Mouse (Mus musculus): ENCODE data around the gene H1foo. TPM values are rescaled to one million over a fixed set of nuclear protein-coding genes. Genes with fewer than 3 reads are reported as not detected.

The H1foo gene
- total and polyA plus RNA-seq, 3 experiments: not detected

DNA sequence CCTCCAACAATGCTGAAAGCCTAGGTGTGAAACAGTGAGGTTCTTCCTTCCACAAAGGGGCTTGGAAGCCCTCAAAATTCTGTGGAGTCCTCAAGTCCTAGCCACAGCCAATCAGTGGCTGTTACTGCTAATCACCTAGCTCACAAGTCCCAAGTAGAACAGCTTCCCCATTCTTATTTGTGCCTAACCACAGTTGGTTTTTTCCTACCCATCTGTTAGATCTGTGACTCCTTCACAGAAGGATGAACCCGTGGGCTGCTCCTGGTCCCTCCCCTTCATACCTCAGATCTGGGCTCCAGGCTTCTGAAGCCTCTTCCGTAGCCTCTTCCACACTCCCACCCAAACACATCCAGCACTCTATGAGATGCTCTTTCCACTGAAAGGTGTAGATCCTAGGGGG, 37.9 kb upstream of the H1foo start:
- H3K79me2 ChIP-seq (ENCODE audit: control insufficient read depth, insufficient read depth, low read length, poor library complexity): no peaks in the 10 kb centered on the region
- H3K4me1 ChIP-seq (ENCODE audit: control insufficient read depth in 1 of 2, insufficient read depth in 2 of 2, low read length in 2 of 2): peaks cover 12 to 37% of the 10 kb centered on the region in 2 experiments
- no peaks in the 10 kb centered on the region for H3K9me3 ChIP-seq (replicated peaks; ENCODE audit: insufficient read depth, low read length)
- peak overlapping the region; percentile 28; the same call in 1 of the 2 replicates for H3K27ac ChIP-seq (ENCODE audit: control insufficient read depth, low read depth, low read length)
- TF ChIP-seq TCF12 (IDR thresholded peaks at IDR 0.05; ENCODE audit: low read depth, low read length) (no peak), TBP (IDR thresholded peaks at IDR 0.05; ENCODE audit: low read depth, low read length) (peak; percentile 81), CHD2 (IDR thresholded peaks at IDR 0.05; ENCODE audit: low read length) (no peak), ZMIZ1 (IDR thresholded peaks at IDR 0.05; ENCODE audit: low read depth, low read length) (no peak), HCFC1 (IDR thresholded peaks at IDR 0.05; ENCODE audit: low read depth, low read length) (no peak), TAL1 (IDR thresholded peaks at IDR 0.05; ENCODE audit: low read length) (0 out of 2 replicates have a peak, but pooled peaks have one; percentile 5), POLR2AphosphoS2 (IDR thresholded peaks at IDR 0.05; ENCODE audit: low read length) (no peak), ZKSCAN1 (IDR thresholded peaks at IDR 0.05; ENCODE audit: low read depth, low read length) (no peak), RAD21 (IDR thresholded peaks at IDR 0.05; ENCODE audit: low read depth, low read length) (no peak), UBTF (IDR thresholded peaks at IDR 0.05; ENCODE audit: borderline replicate concordance, insufficient read depth, low read depth, low read length) (no peak), GATA1 (IDR thresholded peaks at IDR 0.05; ENCODE audit: low read depth, low read length) (0 out of 2 replicates have a peak, but pooled peaks have one; percentile 34), ETS1 (IDR thresholded peaks at IDR 0.05; ENCODE audit: low read depth, low read length) (peak; percentile 19; the same call in 1 of the 2 replicates), SIN3A (IDR thresholded peaks at IDR 0.05; ENCODE audit: low read length) (no peak), RCOR1 (IDR thresholded peaks at IDR 0.05; ENCODE audit: low read depth, low read length) (no peak), MAX (IDR thresholded peaks at IDR 0.05; ENCODE audit: low read length) (no peak), ZNF384 (IDR thresholded peaks at IDR 0.05; ENCODE audit: low read depth, low read length) (no peak)
- peaks cover 0 to 19% of the 10 kb centered on the region in 2 experiments; a peak in 2 of 4 replicates for H3K36me3 ChIP-seq (ENCODE audit: control insufficient read depth in 1 of 2, insufficient read depth in 2 of 2, low read length in 2 of 2)
- H3K4me3 ChIP-seq (ENCODE audit: control insufficient read depth in 1 of 2, insufficient read depth in 1 of 2, low read depth in 2 of 2, low read length in 2 of 2): no peak overlapping the region
- peak; percentile 86 for DNase-seq (ENCODE audit: low read depth, low spot score)
- no peak overlapping the region for H3K9ac ChIP-seq (ENCODE audit: control insufficient read depth, low read depth, low read length, poor library complexity, severe bottlenecking)
- no peaks in the 10 kb centered on the region for H3K27me3 ChIP-seq (ENCODE audit: control insufficient read depth in 1 of 2, insufficient read depth in 2 of 2, low read length in 2 of 2)

DNA sequence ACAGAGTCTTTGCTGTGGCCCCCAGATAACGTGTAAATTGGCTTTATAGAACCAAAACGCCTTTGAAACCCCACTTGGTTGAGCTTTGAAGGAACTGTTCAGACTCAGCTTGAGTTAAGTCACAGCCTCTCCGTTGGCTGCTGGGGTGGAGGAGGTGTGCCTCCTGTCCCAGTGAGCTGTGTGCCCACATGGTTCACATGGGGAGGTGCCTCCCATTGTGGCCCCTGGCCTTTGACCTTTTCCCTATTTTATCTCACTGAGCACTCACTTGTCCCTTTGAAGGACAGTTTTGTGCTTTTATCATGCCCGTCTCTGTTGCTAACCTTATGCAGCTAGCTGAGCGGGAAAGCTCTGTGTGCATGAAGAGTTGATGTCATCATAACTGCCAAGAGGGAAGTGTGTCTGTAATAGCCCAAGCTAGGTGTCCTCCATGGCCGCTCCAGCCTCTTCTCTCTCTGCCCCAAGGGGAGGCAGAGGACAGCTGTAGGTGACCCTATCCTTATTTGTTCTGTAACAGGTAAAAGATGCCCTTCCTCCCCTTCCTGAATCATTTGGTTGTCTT, 36.2 kb upstream of the H1foo start:
- Histone ChIP-seq H3K36me3 (ENCODE audit: control insufficient read depth in 1 of 2, insufficient read depth in 2 of 2, low read length in 2 of 2) (peaks cover 0 to 19% of the 10 kb centered on the region in 2 experiments; a peak in 2 of 4 replicates), H3K4me1 (ENCODE audit: control insufficient read depth in 1 of 2, insufficient read depth in 2 of 2, low read length in 2 of 2) (peaks cover 12 to 37% of the 10 kb centered on the region in 2 experiments), H3K9me3 (replicated peaks; ENCODE audit: insufficient read depth, low read length) (no peaks in the 10 kb centered on the region), H3K4me3 (ENCODE audit: control insufficient read depth in 1 of 2, insufficient read depth in 1 of 2, low read depth in 2 of 2, low read length in 2 of 2) (peak overlapping the region; percentile 11; a peak in 3 of 4 replicates), H3K79me2 (ENCODE audit: control insufficient read depth, insufficient read depth, low read length, poor library complexity) (no peaks in the 10 kb centered on the region), H3K27ac (ENCODE audit: control insufficient read depth, low read depth, low read length) (peak overlapping the region; percentile 89), H3K27me3 (ENCODE audit: control insufficient read depth in 1 of 2, insufficient read depth in 2 of 2, low read length in 2 of 2) (no peaks in the 10 kb centered on the region), H3K9ac (ENCODE audit: control insufficient read depth, low read depth, low read length, poor library complexity, severe bottlenecking) (peak overlapping the region; percentile 43)
- DNase-seq (ENCODE audit: low read depth, low spot score): peak; percentile 76
- TF ChIP-seq MAZ (IDR thresholded peaks at IDR 0.05; ENCODE audit: low read depth, low read length) (0 out of 2 replicates have a peak, but pooled peaks have one; percentile 17), CTCF (IDR thresholded peaks at IDR 0.05 in 2 of 3, conservative IDR thresholded peaks at IDR 0.05 in 1 of 3; ENCODE audit: control insufficient read depth in 1 of 3, insufficient read depth in 1 of 3, low read depth in 2 of 3, low read length in 3 of 3, poor library complexity in 1 of 3, severe bottlenecking in 1 of 3) (no peak), SIN3A (IDR thresholded peaks at IDR 0.05; ENCODE audit: low read length) (no peak), E2F4 (IDR thresholded peaks at IDR 0.05; ENCODE audit: borderline replicate concordance, low read depth, low read length) (peak; percentile 65; the same call in 1 of the 2 replicates), BHLHE40 (IDR thresholded peaks at IDR 0.05; ENCODE audit: borderline replicate concordance, low read depth, low read length) (no peak), ELF1 (IDR thresholded peaks at IDR 0.05; ENCODE audit: low read depth, low read length) (no peak), SMC3 (IDR thresholded peaks at IDR 0.05; ENCODE audit: low read depth, low read length) (no peak), MAFK (IDR thresholded peaks at IDR 0.05; ENCODE audit: borderline replicate concordance, low read depth, low read length) (no peak), JUND (IDR thresholded peaks at IDR 0.05; ENCODE audit: low read depth, low read length) (no peak), ZNF384 (IDR thresholded peaks at IDR 0.05; ENCODE audit: low read depth, low read length) (no peak), GATA1 (IDR thresholded peaks at IDR 0.05; ENCODE audit: low read depth, low read length) (no peak), CHD1 (IDR thresholded peaks at IDR 0.05; ENCODE audit: low read depth, low read length) (no peak), ZKSCAN1 (IDR thresholded peaks at IDR 0.05; ENCODE audit: low read depth, low read length) (no peak), USF2 (IDR thresholded peaks at IDR 0.05; ENCODE audit: borderline replicate concordance in 1 of 2, insufficient read depth in 1 of 2, low read depth in 1 of 2, low read length in 2 of 2) (no peak), TCF12 (IDR thresholded peaks at IDR 0.05; ENCODE audit: low read depth, low read length) (no peak), RCOR1 (IDR thresholded peaks at IDR 0.05; ENCODE audit: low read depth, low read length) (0 out of 2 replicates have a peak, but pooled peaks have one; percentile 21), CHD2 (IDR thresholded peaks at IDR 0.05; ENCODE audit: low read length) (no peak), ZC3H11A (IDR thresholded peaks at IDR 0.05; ENCODE audit: low read depth, low read length) (no peak), TBP (IDR thresholded peaks at IDR 0.05; ENCODE audit: low read depth, low read length) (no peak), MAX (IDR thresholded peaks at IDR 0.05; ENCODE audit: low read length) (peak; percentile 36), TAL1 (IDR thresholded peaks at IDR 0.05; ENCODE audit: low read length) (peak; percentile 36), ZMIZ1 (IDR thresholded peaks at IDR 0.05; ENCODE audit: low read depth, low read length) (no peak), POLR2A (IDR thresholded peaks at IDR 0.05; ENCODE audit: control insufficient read depth in 1 of 2, insufficient read depth in 1 of 2, low read depth in 1 of 2, low read length in 2 of 2, poor library complexity in 1 of 2) (no peak), HCFC1 (IDR thresholded peaks at IDR 0.05; ENCODE audit: low read depth, low read length) (no peak), POLR2AphosphoS5 (IDR thresholded peaks at IDR 0.05; ENCODE audit: borderline replicate concordance, low read depth, low read length) (no peak)
